Mouse (Mus musculus) heart, postnatal 25 days (tissue): ENCODE results near the gene 4933428G20Rik. TPM values are rescaled to one million over a fixed set of nuclear protein-coding genes. Genes with fewer than 3 reads are reported as not detected.

Experiments
- DNase-seq: peaks from one replicate; pipeline ENCODE4 v3.0.0; 2022; ENCODE audit warnings: low spot score
- intact Hi-C: fragments of 180-260 bp; cut with DNase I; formaldehyde crosslinking; loops from one replicate; pipeline ENCODE4 v1.15.1; 2025
- total RNA-seq, 2 experiments: library from RNA; stranded (reverse); gene quantifications; 2 replicates each; pipeline ENCODE4 v1.2.3; 2021

Gene 4933428G20Rik
- total RNA-seq, 2 experiments from 2014 or later = not detected

- intact Hi-C loops = loop anchor here (1.0 kb wide), 2 partner anchors 38 to 62 kb away; no protein-coding TSS in a partner anchor
- DNase-seq = no peak
These were observed 30.3 kb downstream of the 4933428G20Rik start for GRCm38 (mm10) chr11:97469828-97470227.

GRCm38 (mm10) chr11:97468639-97469287 is 31.4 kb downstream of the 4933428G20Rik start:
- intact Hi-C loops = loop anchor here (1.0 kb wide), 2 partner anchors 36 to 60 kb away; no protein-coding TSS in a partner anchor
- DNase-seq = peak; percentile 49

- intact Hi-C loops = no loop called here
These were observed 33.5 kb downstream of the 4933428G20Rik start for GRCm38 (mm10) chr11:97466444-97467160.

GRCm38 (mm10) chr11:97465957-97466356 is 34.2 kb downstream of the 4933428G20Rik start:
- intact Hi-C loops = no loop called here
- no peak for DNase-seq

More at GRCm38 (mm10) chr11:97466444-97467160, 33.5 kb downstream of the 4933428G20Rik start:
- no peak for DNase-seq

- intact Hi-C loops = no loop called here
- no peak for DNase-seq
These were observed 36.1 kb downstream of the 4933428G20Rik start for GRCm38 (mm10) chr11:97463991-97464390.

GRCm38 (mm10) chr11:97463166-97463565 is 37.0 kb downstream of the 4933428G20Rik start:
- intact Hi-C loops = no loop called here
- DNase-seq = no peak

GRCm38 (mm10) chr11:97462538-97462937 is 37.6 kb downstream of the 4933428G20Rik start:
- DNase-seq = no peak
- intact Hi-C loops = no loop called here

- DNase-seq = no peak
- intact Hi-C loops = no loop called here
These were observed 38.8 kb downstream of the 4933428G20Rik start for GRCm38 (mm10) chr11:97461307-97461820.

GRCm38 (mm10) chr11:97457120-97457519 is 43.0 kb downstream of the 4933428G20Rik start:
- no peak for DNase-seq
- intact Hi-C loops = no loop called here

GRCm38 (mm10) chr11:97451625-97452024 is 48.5 kb downstream of the 4933428G20Rik start:
- intact Hi-C loops = no loop called here
- no peak for DNase-seq

- intact Hi-C loops = no loop called here
- DNase-seq = peak; percentile 60
These were observed 49.7 kb downstream of the 4933428G20Rik start for GRCm38 (mm10) chr11:97450305-97450922.

- intact Hi-C loops = no loop called here
- DNase-seq = peak; percentile 81
These were observed 50.4 kb downstream of the 4933428G20Rik start for GRCm38 (mm10) chr11:97449601-97450293.

GRCm38 (mm10) chr11:97448611-97449394 is 51.3 kb downstream of the 4933428G20Rik start:
- intact Hi-C loops = no loop called here
- DNase-seq = peak; percentile 43

GRCm38 (mm10) chr11:97447979-97448378 is 52.2 kb downstream of the 4933428G20Rik start:
- no peak for DNase-seq
- intact Hi-C loops = no loop called here

- no peak for DNase-seq
- intact Hi-C loops = no loop called here
These were observed 54.1 kb downstream of the 4933428G20Rik start for GRCm38 (mm10) chr11:97445999-97446511.

- intact Hi-C loops = no loop called here
- no peak for DNase-seq
These were observed 54.5 kb downstream of the 4933428G20Rik start for GRCm38 (mm10) chr11:97445596-97445995.

- intact Hi-C loops = no loop called here
- no peak for DNase-seq
These were observed 57.1 kb downstream of the 4933428G20Rik start for GRCm38 (mm10) chr11:97442891-97443675.

- no peak for DNase-seq
- intact Hi-C loops = no loop called here
These were observed 58.4 kb downstream of the 4933428G20Rik start for GRCm38 (mm10) chr11:97441658-97442125.
